Mouse (Mus musculus) olfactory bulb, adult 2 months (tissue): ENCODE results near the gene 4930544D05Rik.

Experiments
- CTCF ChIP-seq: fragments of 200-500 bp; IDR thresholded peaks from 2 replicates; pipeline ENCODE4 v1.5.1; 2012; ENCODE audit warnings: low read depth, mild to moderate bottlenecking, low read length, moderate library complexity; ENCODE audit not compliant: insufficient read depth
- POLR2A ChIP-seq: fragments of 200-500 bp; IDR thresholded peaks from 2 replicates; pipeline ENCODE4 v1.6.1; 2012; ENCODE audit warnings: mild to moderate bottlenecking, low read depth, low read length, moderate library complexity; ENCODE audit not compliant: insufficient read depth

DNA sequence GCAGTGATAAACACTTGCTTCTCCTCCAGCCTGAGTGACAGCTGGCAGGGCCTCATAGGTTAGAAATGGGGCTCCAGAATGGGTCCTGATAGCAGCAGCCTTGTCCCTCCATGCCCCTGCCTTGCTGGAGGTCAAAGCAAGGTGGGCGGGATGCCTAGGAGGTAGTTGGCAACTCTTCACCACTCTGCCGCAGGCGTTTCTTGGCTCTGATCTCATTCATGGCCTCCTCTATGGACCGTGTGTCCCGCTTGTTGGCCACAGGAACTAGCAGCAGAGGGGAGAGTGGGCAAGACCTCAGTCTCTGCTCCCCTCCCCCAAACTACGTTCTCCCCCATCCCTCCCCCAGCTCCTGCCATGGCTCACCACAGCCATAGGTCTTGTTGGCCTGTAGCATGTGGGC lies 48.3 kb downstream of the 4930544D05Rik start:
- TF ChIP-seq CTCF (no peak), POLR2A (no peak)
